Mouse (Mus musculus) forebrain, embryonic 13.5 days (tissue): ENCODE data around the gene Esyt2. TPM values are rescaled to one million over a fixed set of nuclear protein-coding genes. Genes with fewer than 3 reads are reported as not detected.
A peak's percentile ranks its signal among the peaks of the same experiment; 100 is the strongest.

Source experiments
- ATAC-seq: fragments of 200-750 bp; cut with Nextera tagmentation; 2 replicates; pipeline ENCODE4 v1.8.0; 2017
- H3K27ac ChIP-seq: fragments of 300-500 bp; sonication (generic); 2 replicates; pipeline ENCODE4 v1.5.1; 2015; ENCODE audit warnings: inconsistent platforms, mild to moderate bottlenecking, moderate library complexity
- H3K27me3 ChIP-seq: fragments of 300-500 bp; sonication (generic); 2 replicates; pipeline ENCODE4 v1.6.1; 2015; ENCODE audit warnings: mild to moderate bottlenecking, inconsistent platforms
- H3K36me3 ChIP-seq: fragments of 300-500 bp; sonication (generic); 2 replicates; pipeline ENCODE4 v1.6.1; 2015; ENCODE audit warnings: mild to moderate bottlenecking, inconsistent platforms; ENCODE audit not compliant: poor library complexity, severe bottlenecking
- H3K4me1 ChIP-seq: fragments of 300-500 bp; sonication (generic); 2 replicates; pipeline ENCODE4 v1.6.1; 2015; ENCODE audit warnings: inconsistent platforms
- H3K4me2 ChIP-seq: fragments of 300-500 bp; sonication (generic); 2 replicates; pipeline ENCODE4 v1.6.1; 2015; ENCODE audit warnings: inconsistent platforms, mild to moderate bottlenecking, moderate library complexity
- H3K4me3 ChIP-seq: fragments of 300-500 bp; sonication (generic); 2 replicates; pipeline ENCODE4 v1.5.1; 2015; ENCODE audit warnings: mild to moderate bottlenecking, inconsistent platforms
- H3K9ac ChIP-seq: fragments of 300-500 bp; sonication (generic); 2 replicates; pipeline ENCODE4 v1.6.1; 2015; ENCODE audit warnings: mild to moderate bottlenecking, inconsistent platforms
- H3K9me3 ChIP-seq: fragments of 300-500 bp; sonication (generic); replicated peaks from 2 replicates; pipeline ENCODE4 v1.6.1; 2016; ENCODE audit warnings: inconsistent platforms
- WGBS: fragments of 180-500 bp; shearing (Covaris S2); methylation state at CpG from one replicate; pipeline ENCODE4 v1.1.7; 2015; 5-methylcytosine and 5-hydroxymethylcytosine counted together
- polyA plus RNA-seq: library from polyadenylated mRNA; unstranded; fragments of >200 nt; fragmentation: Nextera tagmentation; extraction: Ambion mirVana; gene quantifications from 2 replicates; pipeline ENCODE4 v1.2.1, GENCODE M21; 2015

The Esyt2 gene
- 9.9 and 10.9 TPM in 2 replicates for polyA plus RNA-seq

GRCm38 (mm10) chr12:116280653-116281364 lies at the start of gene Esyt2:
Esyt2 (plus strand) TSS chr12:116281196.
- Histone ChIP-seq H3K27ac (peak within 1 kb of the TSS; percentile 97), H3K9ac (peak within 1 kb of the TSS; percentile 89), H3K4me2 (peak within 1 kb of the TSS; percentile 99), H3K9me3 (no peaks in the 10 kb centered on the region), H3K27me3 (no peaks in the 10 kb centered on the region), H3K4me3 (peak within 1 kb of the TSS; percentile 79), H3K4me1 (peaks cover 16% of the 10 kb centered on the region), H3K36me3 (no peaks in the 10 kb centered on the region)
- peak; percentile 98 for ATAC-seq
- under 1% methylated on average over 68 of the region's 68 CpGs for WGBS

- 76% methylated on average over 12 of the region's 12 CpGs for WGBS
- H3K9ac ChIP-seq = no peak overlapping the region
- ATAC-seq = no peak
- no peaks in the 10 kb centered on the region for H3K9me3 ChIP-seq
- no peak overlapping the region for H3K27ac ChIP-seq
- H3K36me3 ChIP-seq = peaks cover 14% of the 10 kb centered on the region
- no peak overlapping the region for H3K4me3 ChIP-seq
- H3K4me1 ChIP-seq = no peaks in the 10 kb centered on the region
- H3K4me2 ChIP-seq = no peak overlapping the region
- no peaks in the 10 kb centered on the region for H3K27me3 ChIP-seq
Observed at GRCm38 (mm10) chr12:116231612-116232011, 49.4 kb upstream of the Esyt2 start.

GRCm38 (mm10) chr12:116232061-116232460 lies 48.9 kb upstream of the Esyt2 start:
- no peak for ATAC-seq

GRCm38 (mm10) chr12:116235356-116235755 lies 45.6 kb upstream of the Esyt2 start:
- Histone ChIP-seq H3K36me3 (peaks cover 2% of the 10 kb centered on the region; the same call in 1 of the 2 replicates), H3K27me3 (no peaks in the 10 kb centered on the region), H3K9ac (no peak overlapping the region), H3K27ac (no peak overlapping the region), H3K4me3 (no peak overlapping the region), H3K4me1 (no peaks in the 10 kb centered on the region), H3K4me2 (no peak overlapping the region), H3K9me3 (no peaks in the 10 kb centered on the region)
- 84% methylated on average over 4 of the region's 4 CpGs for WGBS
- ATAC-seq = no peak

More at GRCm38 (mm10) chr12:116232061-116232460, 48.9 kb upstream of the Esyt2 start:
- no peak overlapping the region for H3K4me2 ChIP-seq
- no peak overlapping the region for H3K27ac ChIP-seq
- no peaks in the 10 kb centered on the region for H3K9me3 ChIP-seq
- 95% methylated on average over 1 of the region's 1 CpGs for WGBS
- no peak overlapping the region for H3K4me3 ChIP-seq
- no peak overlapping the region for H3K9ac ChIP-seq
- H3K36me3 ChIP-seq = peaks cover 11% of the 10 kb centered on the region
- no peaks in the 10 kb centered on the region for H3K27me3 ChIP-seq
- H3K4me1 ChIP-seq = no peaks in the 10 kb centered on the region

GRCm38 (mm10) chr12:116236658-116237057 lies 44.3 kb upstream of the Esyt2 start:
- no peak for ATAC-seq
- Histone ChIP-seq H3K27me3 (no peaks in the 10 kb centered on the region), H3K4me2 (no peak overlapping the region), H3K9me3 (no peaks in the 10 kb centered on the region), H3K4me1 (no peaks in the 10 kb centered on the region), H3K9ac (no peak overlapping the region), H3K27ac (no peak overlapping the region), H3K36me3 (peaks cover 12% of the 10 kb centered on the region; the same call in 1 of the 2 replicates), H3K4me3 (no peak overlapping the region)
- WGBS = 81% methylated on average over 3 of the region's 3 CpGs

GRCm38 (mm10) chr12:116238370-116238769 lies 42.6 kb upstream of the Esyt2 start:
- no peak for ATAC-seq

GRCm38 (mm10) chr12:116238803-116239202 lies 42.2 kb upstream of the Esyt2 start:
- 80% methylated on average over 3 of the region's 3 CpGs for WGBS
- no peak for ATAC-seq

More at GRCm38 (mm10) chr12:116238370-116238769, 42.6 kb upstream of the Esyt2 start:
- Histone ChIP-seq H3K4me1 (no peaks in the 10 kb centered on the region), H3K9ac (no peak overlapping the region), H3K27ac (no peak overlapping the region), H3K4me2 (no peak overlapping the region), H3K4me3 (no peak overlapping the region), H3K36me3 (peaks cover 14% of the 10 kb centered on the region; the same call in 1 of the 2 replicates), H3K27me3 (no peaks in the 10 kb centered on the region), H3K9me3 (no peaks in the 10 kb centered on the region)

GRCm38 (mm10) chr12:116244601-116245000 lies 36.4 kb upstream of the Esyt2 start:
- Histone ChIP-seq H3K27ac (no peak overlapping the region), H3K4me2 (no peak overlapping the region), H3K4me3 (no peak overlapping the region), H3K27me3 (no peaks in the 10 kb centered on the region), H3K4me1 (no peaks in the 10 kb centered on the region), H3K36me3 (peaks cover 50% of the 10 kb centered on the region), H3K9me3 (no peaks in the 10 kb centered on the region), H3K9ac (no peak overlapping the region)
- 78% methylated on average over 1 of the region's 1 CpGs for WGBS
- ATAC-seq = no peak

More at GRCm38 (mm10) chr12:116238803-116239202, 42.2 kb upstream of the Esyt2 start:
- no peak overlapping the region for H3K4me3 ChIP-seq
- H3K4me1 ChIP-seq = no peaks in the 10 kb centered on the region
- peaks cover 17% of the 10 kb centered on the region; the same call in 1 of the 2 replicates for H3K36me3 ChIP-seq
- no peak overlapping the region for H3K27ac ChIP-seq
- H3K9ac ChIP-seq = no peak overlapping the region
- no peak overlapping the region for H3K4me2 ChIP-seq
- H3K9me3 ChIP-seq = no peaks in the 10 kb centered on the region
- H3K27me3 ChIP-seq = no peaks in the 10 kb centered on the region

- H3K4me1 ChIP-seq = no peaks in the 10 kb centered on the region
- 89% methylated on average over 8 of the region's 8 CpGs for WGBS
- H3K9ac ChIP-seq = no peak overlapping the region
- H3K9me3 ChIP-seq = no peaks in the 10 kb centered on the region
- H3K4me3 ChIP-seq = no peak overlapping the region
- H3K4me2 ChIP-seq = no peak overlapping the region
- peaks cover 19% of the 10 kb centered on the region for H3K36me3 ChIP-seq
- no peaks in the 10 kb centered on the region for H3K27me3 ChIP-seq
- H3K27ac ChIP-seq = no peak overlapping the region
- ATAC-seq = no peak
Observed at GRCm38 (mm10) chr12:116254652-116255051, 26.3 kb upstream of the Esyt2 start.

DNA sequence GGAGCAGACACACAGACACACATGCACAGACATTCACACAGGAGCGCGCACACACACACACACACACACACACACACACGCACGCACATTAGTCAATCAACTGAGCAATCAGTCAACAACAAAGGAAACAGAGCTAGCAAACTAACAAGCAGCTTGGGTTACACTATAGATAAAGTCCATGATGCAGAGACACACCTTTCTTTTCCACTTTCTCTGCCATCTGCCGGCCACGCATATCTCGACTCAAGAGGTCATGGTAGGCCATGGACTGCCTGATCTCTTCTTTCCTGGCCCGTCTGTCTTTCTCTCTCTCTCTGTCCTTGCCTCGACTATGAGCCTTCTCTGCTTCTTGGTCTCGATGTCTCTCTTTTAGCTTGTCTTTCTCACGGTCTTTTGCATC lies 25.4 kb upstream of the Esyt2 start:
- WGBS = 89% methylated on average over 11 of the region's 11 CpGs

DNA sequence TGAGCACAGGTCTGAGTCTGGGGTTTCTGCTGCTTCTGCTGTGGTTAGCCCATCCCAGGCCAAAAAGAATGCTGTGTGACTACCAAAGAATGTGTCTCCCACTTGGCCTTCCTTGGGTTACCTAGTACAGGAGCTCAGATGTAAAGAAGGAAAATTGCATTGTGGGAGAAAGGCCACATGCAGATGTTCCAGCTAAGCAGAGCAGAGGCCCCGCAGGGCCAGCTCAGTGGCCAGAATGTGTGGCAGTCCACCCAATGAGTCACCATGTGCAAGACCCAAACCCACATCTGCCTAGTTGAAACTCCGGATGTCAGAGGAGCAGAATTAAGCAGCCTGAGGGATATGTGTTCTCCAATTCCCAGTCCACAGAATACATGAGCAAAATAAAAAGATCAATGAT lies 22.7 kb upstream of the Esyt2 start:
- H3K4me2 ChIP-seq = no peak overlapping the region
- no peak overlapping the region for H3K9ac ChIP-seq
- WGBS = 87% methylated on average over 2 of the region's 2 CpGs
- no peak overlapping the region for H3K27ac ChIP-seq
- no peak overlapping the region for H3K4me3 ChIP-seq
- ATAC-seq = no peak
- H3K4me1 ChIP-seq = peaks cover 3% of the 10 kb centered on the region; the same call in 1 of the 2 replicates
- H3K27me3 ChIP-seq = no peaks in the 10 kb centered on the region
- no peaks in the 10 kb centered on the region for H3K9me3 ChIP-seq
- peaks cover 14% of the 10 kb centered on the region for H3K36me3 ChIP-seq

More for the DNA sequence above, 25.4 kb upstream of the Esyt2 start:
- Histone ChIP-seq H3K27ac (no peak overlapping the region), H3K9ac (no peak overlapping the region), H3K9me3 (no peaks in the 10 kb centered on the region), H3K36me3 (peaks cover 19% of the 10 kb centered on the region), H3K27me3 (no peaks in the 10 kb centered on the region), H3K4me2 (no peak overlapping the region), H3K4me3 (no peak overlapping the region), H3K4me1 (no peaks in the 10 kb centered on the region)
- no peak for ATAC-seq

- 2% methylated on average over 47 of the region's 47 CpGs for WGBS
- H3K36me3 ChIP-seq = no peaks in the 10 kb centered on the region
- no peaks in the 10 kb centered on the region for H3K9me3 ChIP-seq
- H3K4me1 ChIP-seq = peaks cover 3% of the 10 kb centered on the region; the same call in 1 of the 2 replicates
- peak; percentile 99 for ATAC-seq
- peak within 1 kb of the TSS; percentile 72 for H3K4me2 ChIP-seq
- H3K27ac ChIP-seq = peak within 1 kb of the TSS; percentile 65
- peak within 1 kb of the TSS; percentile 61 for H3K4me3 ChIP-seq
- no peaks in the 10 kb centered on the region for H3K27me3 ChIP-seq
- peak within 1 kb of the TSS; percentile 78 for H3K9ac ChIP-seq
Observed at GRCm38 (mm10) chr12:116262555-116263341, 18.2 kb upstream of the Esyt2 start, which contains the start of gene Wdr60. Wdr60 (minus strand) TSS chr12:116263022.
